Mouse (Mus musculus) neural tube, embryonic 15.5 days (tissue): ENCODE measurements around the gene Ulk4. TPM values are rescaled to one million over a fixed set of nuclear protein-coding genes. Genes with fewer than 3 reads are reported as not detected.
A peak's percentile ranks its signal among the peaks of the same experiment; 100 is the strongest.

ENCODE experiments used
- ATAC-seq: fragments of 200-750 bp; cut with Nextera tagmentation; 2 replicates; pipeline ENCODE4 v1.8.0; 2017; ENCODE audit warnings: mild to moderate bottlenecking, moderate TSS enrichment, moderate library complexity; ENCODE audit not compliant: low FRiP score
- H3K27ac ChIP-seq: fragments of 300-500 bp; sonication (generic); replicated peaks from 2 replicates; pipeline ENCODE4 v1.5.1; 2015; ENCODE audit warnings: mild to moderate bottlenecking, inconsistent platforms
- H3K27me3 ChIP-seq: fragments of 300-500 bp; sonication (generic); replicated peaks from 2 replicates; pipeline ENCODE4 v1.6.1; 2015; ENCODE audit warnings: inconsistent platforms
- H3K36me3 ChIP-seq: fragments of 300-500 bp; sonication (generic); 2 replicates; pipeline ENCODE4 v1.6.1; 2015; ENCODE audit warnings: inconsistent platforms
- H3K4me1 ChIP-seq: fragments of 300-500 bp; sonication (generic); 2 replicates; pipeline ENCODE4 v1.6.1; 2015; ENCODE audit warnings: inconsistent platforms
- H3K4me2 ChIP-seq: fragments of 300-500 bp; sonication (generic); 2 replicates; pipeline ENCODE4 v1.6.1; 2015; ENCODE audit warnings: inconsistent platforms, mild to moderate bottlenecking, moderate library complexity
- H3K4me3 ChIP-seq: fragments of 300-500 bp; sonication (generic); replicated peaks from 2 replicates; pipeline ENCODE4 v1.5.1; 2015; ENCODE audit warnings: mild to moderate bottlenecking, inconsistent platforms
- H3K9ac ChIP-seq: fragments of 300-500 bp; sonication (generic); replicated peaks from 2 replicates; pipeline ENCODE4 v1.6.1; 2015; ENCODE audit warnings: mild to moderate bottlenecking, inconsistent platforms
- H3K9me3 ChIP-seq: fragments of 300-500 bp; sonication (generic); replicated peaks from 2 replicates; pipeline ENCODE4 v1.6.1; 2016; ENCODE audit warnings: inconsistent platforms
- WGBS: fragments of 180-500 bp; shearing (Covaris S2); methylation state at CpG from one replicate; pipeline ENCODE4 v1.1.7; 2015; ENCODE audit warnings: mixed read lengths; 5-methylcytosine and 5-hydroxymethylcytosine counted together
- polyA plus RNA-seq: library from polyadenylated mRNA; unstranded; fragments of >200 nt; fragmentation: Nextera tagmentation; extraction: Ambion mirVana; gene quantifications from 2 replicates; pipeline ENCODE4 v1.2.1, GENCODE M21; 2015

The Ulk4 gene
- polyA plus RNA-seq, 1 experiment from 2014 or later: 62.5 TPM

- H3K27ac ChIP-seq: 0 out of 2 replicates have a peak overlapping the region, but pooled peaks have one; percentile 33
- H3K36me3 ChIP-seq: peaks cover 70% of the 10 kb centered on the region
- H3K9ac ChIP-seq: no peak overlapping the region
- H3K9me3 ChIP-seq: no peaks in the 10 kb centered on the region
- WGBS: 80% methylated on average over 3 of the region's 3 CpGs
- H3K4me1 ChIP-seq: peaks cover 29% of the 10 kb centered on the region
- no peak for ATAC-seq
- no peaks in the 10 kb centered on the region for H3K27me3 ChIP-seq
- H3K4me3 ChIP-seq: no peak overlapping the region
- H3K4me2 ChIP-seq: no peak overlapping the region
Measured at GRCm38 (mm10) chr9:120961466-120961865, 315.5 kb downstream of the Ulk4 start.

DNA sequence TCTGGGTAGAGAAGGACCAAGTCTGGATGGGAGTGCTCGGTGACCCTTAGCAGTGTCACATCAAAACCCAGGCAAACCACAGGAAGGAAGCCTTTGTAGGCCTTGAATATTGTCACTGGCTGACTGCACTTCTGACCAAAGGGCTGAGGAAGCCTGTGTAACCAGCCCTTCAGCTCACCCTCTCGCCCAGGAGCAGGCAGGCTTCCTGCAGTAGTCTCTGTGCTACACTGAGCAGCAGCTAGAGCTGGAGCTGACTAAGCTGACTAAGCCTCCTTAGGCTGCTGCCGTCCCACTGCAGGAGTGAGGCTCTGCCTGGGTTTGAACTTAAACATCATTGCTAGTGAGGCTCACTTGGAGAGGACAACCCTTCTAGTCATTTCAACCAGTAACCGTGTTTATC lies 316.4 kb downstream of the Ulk4 start:
- Histone ChIP-seq H3K27ac (no peak overlapping the region), H3K27me3 (no peaks in the 10 kb centered on the region), H3K9me3 (no peaks in the 10 kb centered on the region), H3K4me3 (no peak overlapping the region), H3K36me3 (peaks cover 72% of the 10 kb centered on the region), H3K4me1 (peaks cover 29% of the 10 kb centered on the region), H3K9ac (no peak overlapping the region), H3K4me2 (no peak overlapping the region)
- WGBS: 80% methylated on average over 4 of the region's 4 CpGs
- no peak for ATAC-seq

GRCm38 (mm10) chr9:120959225-120959624 lies 317.8 kb downstream of the Ulk4 start:
- peaks cover 29% of the 10 kb centered on the region for H3K4me1 ChIP-seq
- no peaks in the 10 kb centered on the region for H3K27me3 ChIP-seq
- peaks cover 79% of the 10 kb centered on the region for H3K36me3 ChIP-seq
- no peak overlapping the region for H3K9ac ChIP-seq
- no peak for ATAC-seq
- no peaks in the 10 kb centered on the region for H3K9me3 ChIP-seq
- 93% methylated on average over 4 of the region's 4 CpGs for WGBS
- no peak overlapping the region for H3K4me2 ChIP-seq
- H3K4me3 ChIP-seq: no peak overlapping the region
- H3K27ac ChIP-seq: no peak overlapping the region

- Histone ChIP-seq H3K36me3 (peaks cover 83% of the 10 kb centered on the region), H3K27me3 (no peaks in the 10 kb centered on the region), H3K9me3 (no peaks in the 10 kb centered on the region), H3K4me1 (peaks cover 23% of the 10 kb centered on the region), H3K27ac (0 out of 2 replicates have a peak overlapping the region, but pooled peaks have one; percentile 23), H3K4me2 (no peak overlapping the region), H3K4me3 (no peak overlapping the region), H3K9ac (no peak overlapping the region)
- WGBS: 73% methylated on average over 6 of the region's 6 CpGs
- no peak for ATAC-seq
Measured at GRCm38 (mm10) chr9:120958560-120958959, 318.4 kb downstream of the Ulk4 start.

- Histone ChIP-seq H3K27ac (0 out of 2 replicates have a peak overlapping the region, but pooled peaks have one; percentile 23), H3K4me2 (no peak overlapping the region), H3K9ac (no peak overlapping the region), H3K9me3 (no peaks in the 10 kb centered on the region), H3K4me1 (peaks cover 17% of the 10 kb centered on the region), H3K27me3 (no peaks in the 10 kb centered on the region), H3K4me3 (no peak overlapping the region), H3K36me3 (peaks cover 88% of the 10 kb centered on the region)
- WGBS: 90% methylated on average over 5 of the region's 5 CpGs
- ATAC-seq: no peak
Measured at GRCm38 (mm10) chr9:120958051-120958450, 318.9 kb downstream of the Ulk4 start.

DNA sequence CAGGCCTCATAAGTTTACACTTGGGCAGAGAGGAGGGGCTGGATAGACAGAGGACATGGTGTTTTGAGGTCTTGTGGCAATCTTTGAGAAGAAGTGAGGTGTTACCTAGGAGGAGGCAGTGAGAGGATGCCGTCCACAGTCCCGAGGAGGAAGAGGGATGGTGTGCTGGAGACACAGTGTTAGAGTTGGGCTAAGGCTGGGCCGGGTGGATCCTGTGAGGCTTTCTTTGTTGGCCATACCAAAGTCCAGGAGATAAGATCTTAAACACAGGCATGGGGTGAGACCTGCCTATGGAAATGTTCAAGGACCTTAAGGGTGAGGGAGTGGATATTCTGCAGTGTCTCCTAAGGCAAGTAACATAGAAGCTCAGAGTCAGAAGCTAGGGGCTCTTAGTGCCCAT lies 325.1 kb downstream of the Ulk4 start:
- Histone ChIP-seq H3K4me1 (peaks cover 14% of the 10 kb centered on the region), H3K4me3 (no peak overlapping the region), H3K36me3 (peaks cover 69% of the 10 kb centered on the region), H3K27ac (no peak overlapping the region), H3K27me3 (no peaks in the 10 kb centered on the region), H3K4me2 (no peak overlapping the region), H3K9me3 (no peaks in the 10 kb centered on the region), H3K9ac (no peak overlapping the region)
- ATAC-seq: no peak
- WGBS: 96% methylated on average over 3 of the region's 3 CpGs

DNA sequence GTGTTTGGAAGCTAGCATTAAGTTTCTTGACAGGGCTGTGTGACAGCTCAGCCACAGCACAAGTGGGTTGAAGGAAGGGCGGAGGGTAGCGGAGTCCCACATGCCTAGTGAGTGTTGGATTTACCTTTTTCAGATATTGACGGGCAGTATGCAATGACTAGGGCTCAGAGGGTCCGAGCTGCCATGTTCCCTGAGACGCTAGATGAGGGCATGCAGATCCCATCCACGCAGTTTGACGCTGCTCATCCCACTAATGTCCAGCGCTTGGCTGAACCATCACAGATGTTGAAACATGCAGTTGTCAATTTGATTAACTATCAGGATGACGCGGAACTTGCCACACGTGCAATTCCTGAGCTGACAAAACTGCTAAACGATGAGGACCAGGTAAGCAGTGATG lies 326.2 kb downstream of the Ulk4 start:
- peaks cover 22% of the 10 kb centered on the region for H3K4me1 ChIP-seq
- peaks cover 57% of the 10 kb centered on the region for H3K36me3 ChIP-seq
- H3K4me2 ChIP-seq: no peak overlapping the region
- no peaks in the 10 kb centered on the region for H3K9me3 ChIP-seq
- H3K27ac ChIP-seq: no peak overlapping the region
- H3K27me3 ChIP-seq: no peaks in the 10 kb centered on the region
- no peak overlapping the region for H3K9ac ChIP-seq
- H3K4me3 ChIP-seq: no peak overlapping the region
- WGBS: 91% methylated on average over 12 of the region's 12 CpGs
- no peak for ATAC-seq

DNA sequence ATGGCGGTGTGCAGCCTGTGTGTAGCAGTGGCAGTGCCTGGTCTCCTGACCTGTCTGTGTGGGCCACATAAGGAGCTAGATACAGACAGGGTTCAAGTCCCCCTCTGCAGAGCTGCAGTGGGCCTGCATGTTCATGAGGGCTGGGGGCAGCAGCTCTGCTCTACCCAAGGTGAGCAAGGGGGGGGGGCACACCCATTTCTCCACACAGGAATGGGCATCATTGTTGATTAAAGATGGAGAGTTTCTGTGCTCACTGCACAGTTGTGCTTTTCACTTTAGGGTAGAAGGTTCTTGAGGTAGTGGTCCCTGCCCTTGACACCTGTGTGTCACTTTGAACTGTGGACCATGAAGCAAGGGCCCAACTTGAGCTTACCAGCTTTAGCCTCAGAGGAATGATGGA lies 328.2 kb downstream of the Ulk4 start:
- WGBS: 95% methylated on average over 1 of the region's 1 CpGs
- H3K4me2 ChIP-seq: no peak overlapping the region
- peaks cover 38% of the 10 kb centered on the region for H3K36me3 ChIP-seq
- ATAC-seq: no peak
- H3K27ac ChIP-seq: no peak overlapping the region
- no peaks in the 10 kb centered on the region for H3K9me3 ChIP-seq
- peaks cover 29% of the 10 kb centered on the region for H3K4me1 ChIP-seq
- no peak overlapping the region for H3K9ac ChIP-seq
- H3K27me3 ChIP-seq: no peaks in the 10 kb centered on the region
- H3K4me3 ChIP-seq: no peak overlapping the region

GRCm38 (mm10) chr9:120946131-120946530 lies 330.9 kb downstream of the Ulk4 start:
- Histone ChIP-seq H3K9ac (no peak overlapping the region), H3K27me3 (no peaks in the 10 kb centered on the region), H3K36me3 (peaks cover 11% of the 10 kb centered on the region), H3K4me2 (no peak overlapping the region), H3K4me3 (no peak overlapping the region), H3K4me1 (peaks cover 49% of the 10 kb centered on the region), H3K27ac (no peak overlapping the region), H3K9me3 (no peaks in the 10 kb centered on the region)
- WGBS: 83% methylated on average over 8 of the region's 8 CpGs
- no peak for ATAC-seq

DNA sequence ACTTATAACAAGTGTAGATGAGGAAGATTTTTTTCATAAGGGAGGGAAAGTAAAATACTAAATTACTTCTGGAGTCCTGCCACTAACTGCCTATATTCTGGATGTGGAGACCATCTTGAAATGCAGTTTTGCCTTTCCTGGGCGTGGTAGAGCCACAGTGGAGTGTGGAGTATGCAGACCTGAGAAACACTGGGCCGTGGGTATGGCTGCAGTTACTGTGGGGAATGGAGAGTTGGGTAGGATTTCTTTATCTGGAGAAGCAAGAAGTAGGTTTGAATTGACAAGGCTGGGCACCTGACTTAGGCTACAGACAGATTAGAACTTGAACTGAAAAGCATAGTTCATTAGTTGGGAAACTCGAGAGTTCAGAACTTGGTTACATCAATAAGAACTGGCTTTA lies 332.8 kb downstream of the Ulk4 start:
- no peak for ATAC-seq
- Histone ChIP-seq H3K4me2 (no peak overlapping the region), H3K4me1 (peaks cover 60% of the 10 kb centered on the region), H3K36me3 (no peaks in the 10 kb centered on the region), H3K27me3 (no peaks in the 10 kb centered on the region), H3K9me3 (no peaks in the 10 kb centered on the region), H3K9ac (no peak overlapping the region), H3K27ac (no peak overlapping the region), H3K4me3 (no peak overlapping the region)
- 79% methylated on average over 3 of the region's 3 CpGs for WGBS

DNA sequence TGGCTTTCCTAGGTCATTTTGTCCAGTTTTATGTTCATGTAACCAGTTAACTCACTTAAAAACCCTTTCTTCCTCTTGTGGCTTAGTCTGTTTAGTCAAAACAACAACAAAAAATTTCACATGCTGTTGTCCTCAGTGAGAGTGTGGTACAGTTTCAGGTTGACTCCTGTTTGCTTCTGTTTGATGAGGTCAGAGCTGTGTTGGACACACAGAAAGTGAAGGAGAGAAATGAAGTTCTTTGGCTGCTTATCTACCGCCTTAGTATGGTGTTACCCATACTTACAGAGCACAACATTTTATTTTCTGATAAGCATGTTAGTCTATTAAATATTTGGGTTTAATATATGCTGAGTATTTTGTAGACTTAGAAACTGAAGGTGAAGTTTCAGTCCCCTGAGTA lies 333.2 kb downstream of the Ulk4 start:
- Histone ChIP-seq H3K27me3 (no peaks in the 10 kb centered on the region), H3K36me3 (no peaks in the 10 kb centered on the region), H3K27ac (no peak overlapping the region), H3K4me3 (no peak overlapping the region), H3K9me3 (no peaks in the 10 kb centered on the region), H3K9ac (no peak overlapping the region), H3K4me2 (no peak overlapping the region), H3K4me1 (peaks cover 60% of the 10 kb centered on the region)
- WGBS: 92% methylated on average over 1 of the region's 1 CpGs
- no peak for ATAC-seq

DNA sequence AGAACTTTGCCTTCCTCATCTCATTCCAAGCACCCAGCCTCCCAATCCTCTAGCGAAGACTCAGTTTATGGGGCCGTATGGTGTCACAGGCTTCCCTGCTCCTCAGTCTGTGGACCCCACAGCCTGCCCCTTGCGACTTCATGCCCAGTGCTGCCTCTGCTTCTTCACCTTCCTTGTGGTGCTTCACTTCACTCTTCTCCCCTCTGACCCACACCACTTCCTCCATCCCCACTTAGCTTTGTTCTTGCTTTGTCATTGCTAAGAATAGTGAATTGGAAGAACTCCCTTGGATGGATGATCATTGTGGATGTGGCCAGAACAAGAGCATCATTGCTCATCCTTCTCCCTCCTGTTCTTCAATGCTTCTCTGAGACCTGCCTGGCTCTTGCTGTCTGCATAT lies 336.1 kb downstream of the Ulk4 start:
- H3K9ac ChIP-seq: no peak overlapping the region
- no peaks in the 10 kb centered on the region for H3K36me3 ChIP-seq
- H3K4me3 ChIP-seq: no peak overlapping the region
- no peak for ATAC-seq
- H3K4me1 ChIP-seq: peaks cover 72% of the 10 kb centered on the region
- 79% methylated on average over 3 of the region's 3 CpGs for WGBS
- no peak overlapping the region for H3K27ac ChIP-seq
- no peak overlapping the region for H3K4me2 ChIP-seq
- no peaks in the 10 kb centered on the region for H3K9me3 ChIP-seq
- no peaks in the 10 kb centered on the region for H3K27me3 ChIP-seq

DNA sequence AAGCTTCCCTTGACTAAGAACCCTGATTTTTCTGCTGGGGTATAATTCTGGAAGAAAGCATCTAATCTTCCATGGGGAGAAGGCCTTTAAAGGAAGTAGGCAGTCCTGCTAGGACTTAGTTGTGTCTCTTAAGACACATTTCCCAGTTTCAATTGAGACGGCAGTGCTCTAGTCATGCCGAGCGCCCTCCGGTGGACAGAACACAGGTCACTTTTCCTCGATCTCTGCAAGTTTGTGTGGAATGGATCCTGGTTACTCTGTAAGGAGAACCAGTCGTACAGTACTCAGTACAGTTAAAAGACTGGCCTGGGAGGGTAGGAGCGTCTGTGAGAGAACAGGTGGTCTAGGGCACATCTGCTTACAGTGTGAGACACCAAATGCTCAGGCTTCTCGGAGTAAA lies 340.6 kb downstream of the Ulk4 start:
- Histone ChIP-seq H3K27me3 (no peaks in the 10 kb centered on the region), H3K9me3 (no peaks in the 10 kb centered on the region), H3K4me1 (peaks cover 63% of the 10 kb centered on the region), H3K36me3 (no peaks in the 10 kb centered on the region), H3K4me3 (peak overlapping the region; percentile 68), H3K27ac (no peak overlapping the region), H3K4me2 (peak overlapping the region; percentile 73), H3K9ac (0 out of 2 replicates have a peak overlapping the region, but pooled peaks have one; percentile 89)
- WGBS: 18% methylated on average over 8 of the region's 8 CpGs
- no peak for ATAC-seq
